Mouse (Mus musculus) olfactory bulb, adult 2 months (tissue): ENCODE measurements around the gene Nfatc2ip.

Experiments
- CTCF ChIP-seq: fragments of 200-500 bp; IDR thresholded peaks from 2 replicates; pipeline ENCODE4 v1.5.1; 2012; ENCODE audit warnings: low read depth, mild to moderate bottlenecking, low read length, moderate library complexity; ENCODE audit not compliant: insufficient read depth
- POLR2A ChIP-seq: fragments of 200-500 bp; IDR thresholded peaks from 2 replicates; pipeline ENCODE4 v1.6.1; 2012; ENCODE audit warnings: mild to moderate bottlenecking, low read depth, low read length, moderate library complexity; ENCODE audit not compliant: insufficient read depth

GRCm38 (mm10) chr7:126357838-126358237 lies 38.7 kb downstream of the Nfatc2ip start:
- TF ChIP-seq POLR2A (no peak), CTCF (no peak)
